Comparison of ENCODE assay signal across 19 mouse cellular contexts in the genomic region with DNA sequence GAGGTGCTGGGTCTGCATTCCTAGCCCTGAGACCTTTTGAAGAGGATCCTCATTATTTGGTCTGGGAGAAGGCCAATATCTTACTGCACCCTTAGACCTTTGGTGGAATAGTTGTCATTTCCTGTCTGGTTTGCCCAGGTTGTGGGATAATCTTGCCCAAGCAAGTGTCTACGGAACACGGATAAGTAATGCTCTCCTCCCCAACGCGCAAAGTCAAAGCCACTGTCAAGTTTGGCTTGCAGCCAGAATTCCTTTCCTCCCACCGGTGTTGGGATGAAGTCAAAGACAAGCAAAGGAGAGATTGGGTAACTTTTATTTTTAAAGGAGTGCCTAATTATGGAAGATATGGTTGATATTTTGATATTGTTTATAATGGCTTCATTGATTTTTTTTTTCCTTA.
DNase-seq lines count a peak whose midpoint lies in the region; ATAC-seq and TF ChIP-seq lines count a peak whose summit lies in the region.
"Had no signal": no experiment of that assay in that cellular context is flagged by ENCODE, and none has a peak within 500 bp of the region (broad histone marks: within the 10 kb centered on the region; RNA-seq: fewer than 3 reads in every experiment).

No protein-coding gene starts in this region.

- H3K27me3 ChIP-seq in hindbrain, postnatal 0 days (ENCODE audit: insufficient read depth, low read length): no peaks in the 10 kb centered on the region
- no peaks in the 10 kb centered on the region for H3K27me3 ChIP-seq in hindbrain, embryonic 14.5 days (ENCODE audit: control insufficient read depth, insufficient read depth, low read length)
- H3K27me3 ChIP-seq in lung, postnatal 0 days (replicated peaks; ENCODE audit: insufficient read depth, low read length): no peaks in the 10 kb centered on the region
- H3K27me3 ChIP-seq: hindbrain, embryonic 13.5 days had no signal

- no peak overlapping the region for H3K4me3 ChIP-seq in hindbrain, postnatal 0 days (ENCODE audit: low read length)
- H3K4me3 ChIP-seq in hindbrain, embryonic 14.5 days (replicated peaks; ENCODE audit: low read length): no peak overlapping the region
- no peak overlapping the region for H3K4me3 ChIP-seq in lung, postnatal 0 days (ENCODE audit: low read depth, low read length)
- H3K4me3 ChIP-seq: forebrain, embryonic 12.5 days; heart, embryonic 13.5 days; hindbrain, embryonic 13.5 days had no signal

- WGBS in hindbrain, postnatal 0 days: 45% methylated on average over 5 of the region's 5 CpGs
- WGBS in hindbrain, embryonic 14.5 days: 63% methylated on average over 5 of the region's 5 CpGs
- WGBS in lung, postnatal 0 days: 20% methylated on average over 5 of the region's 5 CpGs

- no peaks in the 10 kb centered on the region for H3K36me3 ChIP-seq in hindbrain, postnatal 0 days (ENCODE audit: insufficient read depth, low read length)
- H3K36me3 ChIP-seq in hindbrain, embryonic 14.5 days (replicated peaks; ENCODE audit: control insufficient read depth, insufficient read depth): no peaks in the 10 kb centered on the region
- H3K36me3 ChIP-seq in lung, postnatal 0 days (ENCODE audit: insufficient read depth, low read length): no peaks in the 10 kb centered on the region
- H3K36me3 ChIP-seq: forebrain, embryonic 12.5 days; G1E; heart, embryonic 13.5 days; hindbrain, embryonic 13.5 days had no signal

- no peak for ATAC-seq in hindbrain, postnatal 0 days
- ATAC-seq in hindbrain, embryonic 14.5 days (ENCODE audit: low FRiP score): no peak
- ATAC-seq in lung, postnatal 0 days: no peak
- ATAC-seq: CD4-positive, CD25-positive, alpha-beta regulatory T cell, adult 4 months; forebrain, embryonic 16.5 days had no signal

- no peaks in the 10 kb centered on the region for H3K9me3 ChIP-seq in hindbrain, postnatal 0 days (ENCODE audit: low read length)
- no peaks in the 10 kb centered on the region for H3K9me3 ChIP-seq in hindbrain, embryonic 14.5 days (ENCODE audit: control insufficient read depth, low read length)
- no peaks in the 10 kb centered on the region for H3K9me3 ChIP-seq in lung, postnatal 0 days (ENCODE audit: low read length)
- H3K9me3 ChIP-seq: heart, embryonic 13.5 days; hindbrain, embryonic 13.5 days had no signal

- TF ChIP-seq EP300 in lung, postnatal 0 days (IDR thresholded peaks at IDR 0.05): no peak

- TF ChIP-seq CTCF in hindbrain, postnatal 0 days (IDR thresholded peaks at IDR 0.05; ENCODE audit: low read depth): no peak
- no peak for TF ChIP-seq CTCF in lung, postnatal 0 days (IDR thresholded peaks at IDR 0.05)

- H3K4me2 ChIP-seq in hindbrain, postnatal 0 days (ENCODE audit: low read depth, low read length): no peak overlapping the region
- no peak overlapping the region for H3K4me2 ChIP-seq in hindbrain, embryonic 14.5 days (replicated peaks)
- H3K4me2 ChIP-seq in lung, postnatal 0 days (replicated peaks; ENCODE audit: low read depth, low read length): no peak overlapping the region
- H3K4me2 ChIP-seq: forebrain, embryonic 12.5 days; heart, embryonic 13.5 days; hindbrain, embryonic 13.5 days had no signal

- no peak overlapping the region for H3K9ac ChIP-seq in hindbrain, postnatal 0 days (replicated peaks; ENCODE audit: low read length)
- no peak overlapping the region for H3K9ac ChIP-seq in hindbrain, embryonic 14.5 days
- H3K9ac ChIP-seq in lung, postnatal 0 days (replicated peaks; ENCODE audit: low read depth): no peak overlapping the region
- H3K9ac ChIP-seq: forebrain, embryonic 12.5 days; heart, embryonic 13.5 days; hindbrain, embryonic 13.5 days had no signal

- peak; percentile 7 for DNase-seq in adrenal gland, postnatal 14 days
- DNase-seq in adrenal gland, postnatal 36 days: no peak
- DNase-seq in hindbrain, postnatal 0 days (ENCODE audit: low spot score): peak; percentile 13
- no peak for DNase-seq in hindbrain, embryonic 14.5 days (ENCODE audit: low spot score)
- peak; percentile 21 for DNase-seq in lung, postnatal 0 days (ENCODE audit: low spot score)
- DNase-seq in lung, postnatal 36 days: no peak
- DNase-seq in layer of hippocampus, postnatal 14 days (ENCODE audit: low spot score in 2 of 2): no peak
- DNase-seq: adrenal gland, postnatal 10 days; B cell, adult 2 months; cerebellum, adult 2 months; cerebellum, postnatal 10 days; gastrocnemius, postnatal 10 days; kidney, adult 11 months had no signal

- no peaks in the 10 kb centered on the region for H3K4me1 ChIP-seq in hindbrain, postnatal 0 days (ENCODE audit: insufficient read depth, low read length)
- no peaks in the 10 kb centered on the region for H3K4me1 ChIP-seq in hindbrain, embryonic 14.5 days (replicated peaks; ENCODE audit: control insufficient read depth, insufficient read depth, low read length)
- H3K4me1 ChIP-seq in lung, postnatal 0 days (ENCODE audit: insufficient read depth, low read depth, low read length): 0 out of 2 replicates have a peak, but pooled peaks cover under 1% of the 10 kb centered on the region
- H3K4me1 ChIP-seq: hindbrain, embryonic 13.5 days had no signal

- no peak overlapping the region for H3K27ac ChIP-seq in hindbrain, postnatal 0 days
- no peak overlapping the region for H3K27ac ChIP-seq in hindbrain, embryonic 14.5 days
- no peak overlapping the region for H3K27ac ChIP-seq in lung, postnatal 0 days (ENCODE audit: low read length)
- H3K27ac ChIP-seq: forebrain, embryonic 12.5 days; heart, embryonic 13.5 days; hindbrain, embryonic 13.5 days had no signal

Comparison
In these comparisons a context has a peak if more than half of its experiments do, and no peak if none do; other contexts are left out.
1. DNase-seq: peak in adrenal gland, postnatal 14 days (single experiment), hindbrain, postnatal 0 days (single experiment) and lung, postnatal 0 days (single experiment); none in adrenal gland, postnatal 36 days (0 of 2), hindbrain, embryonic 14.5 days (single experiment), lung, postnatal 36 days (single experiment) and layer of hippocampus, postnatal 14 days (0 of 2).